Mouse (Mus musculus) thymus, adult 2 months (tissue): ENCODE data around the gene Tmx4.

Experiments
- CTCF ChIP-seq: fragments of 200-500 bp; IDR thresholded peaks from 2 replicates; pipeline ENCODE4 v1.5.1; 2012; ENCODE audit warnings: mild to moderate bottlenecking, control low read depth, low read length, moderate library complexity, borderline replicate concordance; ENCODE audit not compliant: control insufficient read depth, poor library complexity, insufficient read depth; ENCODE audit errors: extremely low read depth
- POLR2A ChIP-seq: fragments of 200-500 bp; IDR thresholded peaks from 2 replicates; pipeline ENCODE4 v1.6.1; 2012; ENCODE audit warnings: mild to moderate bottlenecking, low read length, control low read depth, moderate library complexity; ENCODE audit not compliant: control insufficient read depth, poor library complexity, insufficient read depth; ENCODE audit errors: extremely low read depth

GRCm38 (mm10) chr2:134549770-134550169 lies 94.2 kb downstream of the Tmx4 start:
- TF ChIP-seq POLR2A (no peak), CTCF (no peak)
